Mouse (Mus musculus) forebrain, embryonic 14.5 days (tissue): ENCODE data around the gene Wbp1l. TPM values are rescaled to one million over a fixed set of nuclear protein-coding genes. Genes with fewer than 3 reads are reported as not detected.

Source experiments
- ATAC-seq: fragments of 200-750 bp; cut with Nextera tagmentation; 2 replicates; pipeline ENCODE4 v1.8.0; 2017; ENCODE audit warnings: mild to moderate bottlenecking, moderate library complexity
- DNase-seq: peaks from one replicate; pipeline ENCODE4 v3.0.0-alpha.2; 2015; ENCODE audit warnings: low spot score
- H3K27ac ChIP-seq: fragments of 300-500 bp; sonication (generic); 2 replicates; pipeline ENCODE4 v1.5.1; 2014; ENCODE audit warnings: low read depth, mild to moderate bottlenecking, control low read depth, low read length, moderate library complexity
- H3K27me3 ChIP-seq: fragments of 300-500 bp; sonication (generic); replicated peaks from 2 replicates; pipeline ENCODE4 v1.6.1; 2014; ENCODE audit warnings: low read length, control low read depth, mixed read lengths; ENCODE audit not compliant: control insufficient read depth, insufficient read depth
- H3K36me3 ChIP-seq: fragments of 300-500 bp; sonication (generic); 2 replicates; pipeline ENCODE4 v1.6.1; 2014; ENCODE audit warnings: low read length, control low read depth; ENCODE audit not compliant: control insufficient read depth, insufficient read depth
- H3K4me1 ChIP-seq: fragments of 300-500 bp; sonication (generic); 2 replicates; pipeline ENCODE4 v1.6.1; 2014; ENCODE audit warnings: antibody characterized with exemption, low read length, control low read depth; ENCODE audit not compliant: control insufficient read depth, insufficient read depth
- H3K4me2 ChIP-seq: fragments of 300-500 bp; sonication (generic); 2 replicates; pipeline ENCODE4 v1.6.1; 2014; ENCODE audit warnings: mild to moderate bottlenecking, control low read depth, low read length
- H3K4me3 ChIP-seq: fragments of 300-500 bp; sonication (generic); 2 replicates; pipeline ENCODE4 v1.5.1; 2014; ENCODE audit warnings: low read depth, low read length, control low read depth
- H3K9ac ChIP-seq: fragments of 300-500 bp; sonication (generic); 2 replicates; pipeline ENCODE4 v1.6.1; 2014; ENCODE audit warnings: mild to moderate bottlenecking, low read length, control low read depth, moderate library complexity
- H3K9me3 ChIP-seq: fragments of 300-500 bp; sonication (generic); replicated peaks from 2 replicates; pipeline ENCODE4 v1.6.1; 2016; ENCODE audit warnings: low read length, control low read depth, mixed read lengths; ENCODE audit not compliant: control insufficient read depth
- WGBS: fragments of 180-500 bp; shearing (Covaris S2); extraction: QIAGEN DNeasy Blood & Tissue Kit; methylation state at CpG from one replicate; pipeline ENCODE4 v1.1.7; 2014; 5-methylcytosine and 5-hydroxymethylcytosine counted together
- polyA plus RNA-seq: library from polyadenylated mRNA; unstranded; fragments of >200 nt; fragmentation: Nextera tagmentation; extraction: Ambion mirVana; gene quantifications from 2 replicates; pipeline ENCODE4 v1.2.1, GENCODE M21; 2014

Wbp1l gene
- polyA plus RNA-seq, 1 experiment from 2014 or later: 23.6 TPM

DNA sequence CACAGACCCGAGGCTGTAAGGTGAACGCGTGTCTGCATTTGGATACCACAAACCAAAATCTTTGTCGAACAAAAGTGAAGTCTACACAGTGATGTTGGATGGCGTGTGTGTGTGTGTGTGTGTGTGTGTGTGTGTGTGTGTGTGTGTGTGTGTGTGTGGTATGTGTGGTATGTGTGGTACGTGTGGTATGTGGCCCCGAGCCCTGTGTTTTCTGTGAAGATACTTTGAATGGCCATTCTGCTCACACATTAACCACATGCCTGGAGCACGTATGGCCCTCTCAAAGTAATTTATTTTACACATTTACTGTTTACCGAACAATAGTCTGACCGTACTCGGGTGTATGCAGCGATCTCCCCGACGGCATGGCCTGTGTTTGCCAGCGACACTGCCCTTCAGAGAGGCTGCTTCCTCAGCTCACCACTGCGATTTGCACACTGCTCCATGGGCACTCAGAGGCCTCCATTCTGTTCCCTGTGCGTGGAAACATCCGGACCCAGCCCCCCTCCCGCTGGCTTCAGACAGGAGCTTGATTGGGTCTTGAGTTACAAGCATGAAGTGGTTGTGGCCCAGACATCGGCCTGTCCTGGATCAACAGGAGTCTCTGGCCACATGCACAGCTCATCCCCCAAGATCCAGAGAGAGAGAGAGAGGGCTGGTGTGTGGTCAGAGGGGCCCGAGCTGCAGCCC lies 57.4 kb downstream of the Wbp1l start:
- Histone ChIP-seq H3K36me3 (peaks cover 47% of the 10 kb centered on the region), H3K9me3 (no peaks in the 10 kb centered on the region), H3K27me3 (no peaks in the 10 kb centered on the region), H3K4me1 (no peaks in the 10 kb centered on the region), H3K4me2 (no peak overlapping the region), H3K9ac (no peak overlapping the region), H3K4me3 (no peak overlapping the region), H3K27ac (no peak overlapping the region)
- whole genome bisulfite sequencing: 96% methylated on average over 21 of the region's 21 CpGs
- DNase-seq (no peak), ATAC-seq (no peak)

DNA sequence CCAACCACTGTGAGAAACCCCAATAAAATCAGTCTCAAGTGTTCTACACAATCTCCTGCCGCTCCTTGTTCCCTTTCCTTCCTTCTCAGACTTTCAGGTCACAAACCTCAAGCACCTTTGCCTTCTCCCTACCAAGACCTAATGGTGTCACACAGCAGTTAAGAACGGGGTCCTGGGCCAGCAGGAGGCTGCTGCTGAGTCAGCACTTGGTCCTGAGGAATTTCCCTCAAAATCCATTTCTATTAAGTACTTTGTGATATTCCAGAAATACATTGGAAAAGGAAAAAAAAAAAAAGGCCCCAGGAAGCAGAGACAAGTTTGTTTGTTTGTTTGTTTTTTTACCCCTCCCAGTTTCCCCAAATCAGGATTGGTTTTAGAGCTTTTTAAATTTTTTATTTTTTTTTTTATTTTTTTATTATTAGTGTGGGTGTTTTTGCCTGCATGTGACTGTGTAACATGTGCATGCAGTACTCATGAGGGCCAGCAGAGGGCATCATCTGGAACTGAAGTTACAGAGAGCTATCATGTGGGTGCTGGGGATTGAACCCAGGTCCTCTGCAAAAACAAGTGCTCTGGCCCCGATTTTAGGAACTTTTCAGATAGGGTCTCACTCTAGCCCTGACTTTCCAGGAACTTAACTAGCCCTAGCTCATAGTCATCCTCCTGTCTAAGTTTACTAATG lies 58.6 kb downstream of the Wbp1l start:
- ATAC-seq (no peak), DNase-seq (no peak)
- Histone ChIP-seq H3K27ac (no peak overlapping the region), H3K4me1 (no peaks in the 10 kb centered on the region), H3K36me3 (peaks cover 42% of the 10 kb centered on the region), H3K9me3 (no peaks in the 10 kb centered on the region), H3K9ac (no peak overlapping the region), H3K4me3 (no peak overlapping the region), H3K4me2 (no peak overlapping the region), H3K27me3 (no peaks in the 10 kb centered on the region)
- WGBS: 95% methylated on average over 3 of the region's 3 CpGs

DNA sequence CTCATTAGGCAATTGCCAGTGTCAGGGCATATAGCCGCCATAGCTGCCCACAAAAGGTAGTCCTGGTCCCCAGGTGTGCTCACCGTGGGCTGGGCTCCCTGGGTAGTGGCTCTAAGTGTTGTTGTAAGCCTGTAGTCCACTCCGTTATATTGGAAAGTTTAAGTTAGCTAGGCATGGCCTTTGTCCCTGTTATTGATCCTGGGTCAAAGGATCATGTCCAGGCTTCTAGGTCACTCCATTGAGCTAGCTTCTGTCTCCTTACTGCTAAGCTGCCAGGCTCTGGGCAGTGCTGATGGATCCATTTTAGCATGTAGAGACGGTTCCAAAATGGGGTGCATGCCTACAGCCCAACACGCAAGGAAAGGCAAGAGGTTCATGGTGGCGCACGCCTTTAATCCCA lies 59.5 kb downstream of the Wbp1l start:
- no peak overlapping the region for H3K4me2 ChIP-seq
- H3K27me3 ChIP-seq: no peaks in the 10 kb centered on the region
- no peak overlapping the region for H3K27ac ChIP-seq
- H3K9me3 ChIP-seq: no peaks in the 10 kb centered on the region
- no peak for DNase-seq
- H3K4me1 ChIP-seq: no peaks in the 10 kb centered on the region
- no peak overlapping the region for H3K4me3 ChIP-seq
- no peak overlapping the region for H3K9ac ChIP-seq
- peaks cover 36% of the 10 kb centered on the region for H3K36me3 ChIP-seq
- 96% methylated on average over 7 of the region's 7 CpGs for WGBS
- ATAC-seq: no peak

- ATAC-seq: no peak
- Histone ChIP-seq H3K9ac (no peak overlapping the region), H3K36me3 (peaks cover 31% of the 10 kb centered on the region), H3K4me1 (no peaks in the 10 kb centered on the region), H3K4me2 (no peak overlapping the region), H3K4me3 (no peak overlapping the region), H3K27me3 (no peaks in the 10 kb centered on the region), H3K9me3 (no peaks in the 10 kb centered on the region), H3K27ac (no peak overlapping the region)
- DNase-seq: no peak
- WGBS: 91% methylated on average over 9 of the region's 9 CpGs
These were observed 60.0 kb downstream of the Wbp1l start for GRCm38 (mm10) chr19:46658851-46659250.

- ATAC-seq (no peak), DNase-seq (no peak)
- no peak overlapping the region for H3K4me3 ChIP-seq
- H3K4me1 ChIP-seq: peaks cover 4% of the 10 kb centered on the region; the same call in 1 of the 2 replicates
- 65% methylated on average over 4 of the region's 4 CpGs for WGBS
- peaks cover 5% of the 10 kb centered on the region for H3K36me3 ChIP-seq
- no peak overlapping the region for H3K4me2 ChIP-seq
- no peaks in the 10 kb centered on the region for H3K27me3 ChIP-seq
- no peak overlapping the region for H3K27ac ChIP-seq
- no peaks in the 10 kb centered on the region for H3K9me3 ChIP-seq
- no peak overlapping the region for H3K9ac ChIP-seq
These were observed 62.6 kb downstream of the Wbp1l start for GRCm38 (mm10) chr19:46661511-46661910.

- WGBS: 91% methylated on average over 8 of the region's 8 CpGs
These were observed 63.3 kb downstream of the Wbp1l start for GRCm38 (mm10) chr19:46662214-46662613.

DNA sequence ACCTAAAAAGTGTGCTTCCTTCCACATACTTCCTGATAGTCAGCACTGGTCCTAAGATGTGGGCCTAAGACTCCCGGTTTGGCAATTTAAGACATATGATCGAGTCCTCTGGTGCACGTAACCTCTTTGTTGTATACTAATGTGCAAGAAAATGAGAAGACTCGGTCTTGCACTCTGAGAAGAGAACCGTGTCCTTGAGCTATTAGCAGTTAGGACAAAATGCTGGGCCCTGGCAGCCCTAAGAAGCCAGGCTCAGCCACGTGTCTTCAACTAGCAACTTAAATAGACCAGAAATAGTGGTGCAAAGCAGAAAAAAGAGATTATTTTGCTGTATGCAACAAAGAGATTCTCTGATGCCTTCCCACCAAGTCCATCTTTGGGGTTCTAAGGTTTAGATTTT lies 63.9 kb downstream of the Wbp1l start:
- ATAC-seq (no peak), DNase-seq (no peak)
- Histone ChIP-seq H3K4me3 (no peak overlapping the region), H3K27me3 (no peaks in the 10 kb centered on the region), H3K9me3 (no peaks in the 10 kb centered on the region), H3K9ac (no peak overlapping the region), H3K36me3 (no peaks in the 10 kb centered on the region), H3K4me1 (peaks cover 4% of the 10 kb centered on the region; the same call in 1 of the 2 replicates), H3K4me2 (no peak overlapping the region), H3K27ac (no peak overlapping the region)
- WGBS: 91% methylated on average over 6 of the region's 6 CpGs

More at GRCm38 (mm10) chr19:46662214-46662613, 63.3 kb downstream of the Wbp1l start:
- Histone ChIP-seq H3K9me3 (no peaks in the 10 kb centered on the region), H3K27ac (no peak overlapping the region), H3K4me2 (no peak overlapping the region), H3K27me3 (no peaks in the 10 kb centered on the region), H3K4me3 (no peak overlapping the region), H3K4me1 (peaks cover 4% of the 10 kb centered on the region; the same call in 1 of the 2 replicates), H3K9ac (no peak overlapping the region), H3K36me3 (no peaks in the 10 kb centered on the region)
- ATAC-seq: no peak
- DNase-seq: no peak

- H3K4me2 ChIP-seq: no peak overlapping the region
- ATAC-seq: peak; percentile 40; the same call in 1 of the 2 replicates
These were observed 66.6 kb downstream of the Wbp1l start for GRCm38 (mm10) chr19:46665474-46665873.

DNA sequence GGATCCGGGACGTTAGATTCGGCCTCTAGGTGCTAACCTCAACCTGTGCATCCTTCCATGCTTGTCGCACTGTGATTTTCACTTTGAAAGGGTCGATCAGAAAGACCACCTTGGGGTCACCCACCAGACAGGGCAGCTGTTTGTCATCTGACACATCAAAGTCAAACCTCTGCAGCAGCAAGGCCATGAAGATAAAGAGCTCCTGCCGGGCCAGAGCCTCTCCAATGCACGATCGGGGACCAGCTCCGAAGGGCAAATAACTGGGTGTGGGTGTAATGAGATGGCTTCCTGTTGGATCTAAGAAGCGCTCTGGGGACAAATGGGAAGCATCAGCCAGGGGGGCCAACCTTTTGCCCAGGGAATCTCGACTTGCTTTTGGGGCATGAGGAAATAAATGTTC lies 68.4 kb downstream of the Wbp1l start:
- ATAC-seq (no peak), DNase-seq (no peak)
- WGBS: 76% methylated on average over 11 of the region's 11 CpGs
- no peak overlapping the region for H3K4me2 ChIP-seq
- H3K9ac ChIP-seq: no peak overlapping the region
- H3K9me3 ChIP-seq: no peaks in the 10 kb centered on the region
- no peaks in the 10 kb centered on the region for H3K27me3 ChIP-seq
- H3K4me1 ChIP-seq: peaks cover 4% of the 10 kb centered on the region; the same call in 1 of the 2 replicates
- no peak overlapping the region for H3K27ac ChIP-seq
- no peaks in the 10 kb centered on the region for H3K36me3 ChIP-seq
- no peak overlapping the region for H3K4me3 ChIP-seq

More at GRCm38 (mm10) chr19:46665474-46665873, 66.6 kb downstream of the Wbp1l start:
- Histone ChIP-seq H3K9me3 (no peaks in the 10 kb centered on the region), H3K27ac (no peak overlapping the region), H3K4me1 (peaks cover 4% of the 10 kb centered on the region; the same call in 1 of the 2 replicates), H3K9ac (no peak overlapping the region), H3K36me3 (no peaks in the 10 kb centered on the region), H3K4me3 (no peak overlapping the region), H3K27me3 (no peaks in the 10 kb centered on the region)
- 38% methylated on average over 7 of the region's 7 CpGs for WGBS
- DNase-seq: peak; percentile 47
